Mouse (Mus musculus): ENCODE data around the gene Adora2b. TPM values are rescaled to one million over a fixed set of nuclear protein-coding genes. Genes with fewer than 3 reads are reported as not detected.

Adora2b gene
- polyA plus RNA-seq, 1 experiment: 6.6 TPM

- Histone ChIP-seq H3K27me3 (ENCODE audit: control insufficient read depth, insufficient read depth, insufficient read length) (no peaks in the 10 kb centered on the region), H3K36me3 (ENCODE audit: control insufficient read depth, insufficient read depth) (no peaks in the 10 kb centered on the region), H3K4me2 (ENCODE audit: low read depth) (no peak overlapping the region), H3K4me3 (no peak overlapping the region), H3ac (ENCODE audit: control insufficient read depth, insufficient read length) (no peak overlapping the region), H3K79me2 (ENCODE audit: control insufficient read depth, insufficient read depth) (no peaks in the 10 kb centered on the region)
- TF ChIP-seq TCF3 (IDR thresholded peaks at IDR 0.05; ENCODE audit: insufficient read length, low read depth): no peak
- no peak for TF ChIP-seq USF1 (IDR thresholded peaks at IDR 0.05; ENCODE audit: low read depth)
- TF ChIP-seq E2F4 (IDR thresholded peaks at IDR 0.05; ENCODE audit: insufficient read depth): no peak
- TF ChIP-seq MAX (IDR thresholded peaks at IDR 0.05; ENCODE audit: low read depth): no peak
- no peak for TF ChIP-seq CEBPB (IDR thresholded peaks at IDR 0.05; ENCODE audit: insufficient read depth, poor library complexity, severe bottlenecking)
- TF ChIP-seq TCF12 (IDR thresholded peaks at IDR 0.05; ENCODE audit: insufficient read depth, poor library complexity, severe bottlenecking): no peak
- no peak for TF ChIP-seq MYOG (IDR thresholded peaks at IDR 0.05; ENCODE audit: control insufficient read depth in 1 of 3, insufficient read depth in 1 of 3, insufficient read length in 2 of 3, low read depth in 2 of 3)
- TF ChIP-seq SRF (IDR thresholded peaks at IDR 0.05; ENCODE audit: control insufficient read depth, insufficient read length, low read depth): no peak
- TF ChIP-seq POLR2A (IDR thresholded peaks at IDR 0.05; ENCODE audit: insufficient read length, low read depth): no peak
- no peak for TF ChIP-seq MYOD1 (IDR thresholded peaks at IDR 0.05; ENCODE audit: control insufficient read depth in 1 of 3, insufficient read length in 2 of 3, low read depth in 2 of 3)
- no peak for TF ChIP-seq REST (IDR thresholded peaks at IDR 0.05; ENCODE audit: insufficient read depth, insufficient read length)
- TF ChIP-seq POLR2AphosphoS2 (IDR thresholded peaks at IDR 0.05; ENCODE audit: insufficient read length, low read depth): no peak
Measured at GRCm38 (mm10) chr11:62266466-62267214, 17.9 kb downstream of the Adora2b start.

- Histone ChIP-seq H3K36me3 (ENCODE audit: control insufficient read depth, insufficient read depth) (no peaks in the 10 kb centered on the region), H3K79me2 (ENCODE audit: control insufficient read depth, insufficient read depth) (no peaks in the 10 kb centered on the region), H3K4me3 (no peak overlapping the region), H3K27me3 (ENCODE audit: control insufficient read depth, insufficient read depth, insufficient read length) (no peaks in the 10 kb centered on the region), H3ac (ENCODE audit: control insufficient read depth, insufficient read length) (no peak overlapping the region), H3K4me2 (ENCODE audit: low read depth) (no peak overlapping the region)
- TF ChIP-seq USF1 (IDR thresholded peaks at IDR 0.05; ENCODE audit: low read depth) (no peak), MYOD1 (IDR thresholded peaks at IDR 0.05; ENCODE audit: control insufficient read depth in 1 of 3, insufficient read length in 2 of 3, low read depth in 2 of 3) (no peak), REST (IDR thresholded peaks at IDR 0.05; ENCODE audit: insufficient read depth, insufficient read length) (no peak), MYOG (IDR thresholded peaks at IDR 0.05; ENCODE audit: control insufficient read depth in 1 of 3, insufficient read depth in 1 of 3, insufficient read length in 2 of 3, low read depth in 2 of 3) (no peak), TCF12 (IDR thresholded peaks at IDR 0.05; ENCODE audit: insufficient read depth, poor library complexity, severe bottlenecking) (no peak), POLR2AphosphoS2 (IDR thresholded peaks at IDR 0.05; ENCODE audit: insufficient read length, low read depth) (no peak), SRF (IDR thresholded peaks at IDR 0.05; ENCODE audit: control insufficient read depth, insufficient read length, low read depth) (no peak), TCF3 (IDR thresholded peaks at IDR 0.05; ENCODE audit: insufficient read length, low read depth) (no peak), E2F4 (IDR thresholded peaks at IDR 0.05; ENCODE audit: insufficient read depth) (no peak), POLR2A (IDR thresholded peaks at IDR 0.05; ENCODE audit: insufficient read length, low read depth) (no peak), MAX (IDR thresholded peaks at IDR 0.05; ENCODE audit: low read depth) (no peak), CEBPB (IDR thresholded peaks at IDR 0.05; ENCODE audit: insufficient read depth, poor library complexity, severe bottlenecking) (no peak)
Measured at GRCm38 (mm10) chr11:62268381-62268780, 19.6 kb downstream of the Adora2b start.

GRCm38 (mm10) chr11:62269097-62269496 is 20.3 kb downstream of the Adora2b start:
- Histone ChIP-seq H3ac (ENCODE audit: control insufficient read depth, insufficient read length) (no peak overlapping the region), H3K79me2 (ENCODE audit: control insufficient read depth, insufficient read depth) (no peaks in the 10 kb centered on the region), H3K4me2 (ENCODE audit: low read depth) (peak overlapping the region; percentile 4), H3K4me3 (no peak overlapping the region), H3K27me3 (ENCODE audit: control insufficient read depth, insufficient read depth, insufficient read length) (no peaks in the 10 kb centered on the region), H3K36me3 (ENCODE audit: control insufficient read depth, insufficient read depth) (no peaks in the 10 kb centered on the region)
- TF ChIP-seq E2F4 (IDR thresholded peaks at IDR 0.05; ENCODE audit: insufficient read depth) (no peak), MYOD1 (IDR thresholded peaks at IDR 0.05; ENCODE audit: control insufficient read depth in 1 of 3, insufficient read length in 2 of 3, low read depth in 2 of 3) (peak in 2 of 3 experiments; percentile 48 to 69), SRF (IDR thresholded peaks at IDR 0.05; ENCODE audit: control insufficient read depth, insufficient read length, low read depth) (no peak)

GRCm38 (mm10) chr11:62270851-62271250 is 22.1 kb downstream of the Adora2b start:
- Histone ChIP-seq H3K79me2 (ENCODE audit: control insufficient read depth, insufficient read depth) (no peaks in the 10 kb centered on the region), H3K36me3 (ENCODE audit: control insufficient read depth, insufficient read depth) (no peaks in the 10 kb centered on the region), H3K4me2 (ENCODE audit: low read depth) (no peak overlapping the region), H3ac (ENCODE audit: control insufficient read depth, insufficient read length) (no peak overlapping the region), H3K4me3 (no peak overlapping the region), H3K27me3 (ENCODE audit: control insufficient read depth, insufficient read depth, insufficient read length) (no peaks in the 10 kb centered on the region)
- no peak for TF ChIP-seq REST (IDR thresholded peaks at IDR 0.05; ENCODE audit: insufficient read depth, insufficient read length)
- no peak for TF ChIP-seq SRF (IDR thresholded peaks at IDR 0.05; ENCODE audit: control insufficient read depth, insufficient read length, low read depth)
- no peak for TF ChIP-seq POLR2A (IDR thresholded peaks at IDR 0.05; ENCODE audit: insufficient read length, low read depth)
- no peak for TF ChIP-seq MYOG (IDR thresholded peaks at IDR 0.05; ENCODE audit: control insufficient read depth in 1 of 3, insufficient read depth in 1 of 3, insufficient read length in 2 of 3, low read depth in 2 of 3)
- TF ChIP-seq TCF12 (IDR thresholded peaks at IDR 0.05; ENCODE audit: insufficient read depth, poor library complexity, severe bottlenecking): no peak
- TF ChIP-seq TCF3 (IDR thresholded peaks at IDR 0.05; ENCODE audit: insufficient read length, low read depth): no peak
- no peak for TF ChIP-seq MAX (IDR thresholded peaks at IDR 0.05; ENCODE audit: low read depth)
- TF ChIP-seq USF1 (IDR thresholded peaks at IDR 0.05; ENCODE audit: low read depth): no peak
- TF ChIP-seq MYOD1 (IDR thresholded peaks at IDR 0.05; ENCODE audit: control insufficient read depth in 1 of 3, insufficient read length in 2 of 3, low read depth in 2 of 3): no peak
- no peak for TF ChIP-seq E2F4 (IDR thresholded peaks at IDR 0.05; ENCODE audit: insufficient read depth)
- TF ChIP-seq CEBPB (IDR thresholded peaks at IDR 0.05; ENCODE audit: insufficient read depth, poor library complexity, severe bottlenecking): no peak

All from myocyte (in vitro differentiated cells).